Mouse (Mus musculus): Measurements from ENCODE around the gene Flywch2.
"Not testable (repeated sequence)": the region's sequence is repeated elsewhere in the genome, so short reads cannot be mapped to it uniquely, and the experiment has no call there.

Flywch2 gene

DNA sequence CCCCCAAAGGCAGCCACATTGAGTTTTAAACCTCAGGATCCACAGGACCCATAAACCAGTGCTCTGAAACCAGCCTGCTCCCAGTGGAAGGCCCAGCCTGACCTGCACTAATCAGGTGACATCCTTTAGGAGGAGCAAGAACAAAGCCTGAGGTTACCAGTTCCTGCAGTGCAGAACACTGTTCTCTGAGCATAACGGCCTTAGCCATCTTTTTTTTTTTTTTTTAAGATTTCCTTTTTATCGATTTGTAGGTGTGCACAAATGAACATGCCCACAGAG is 5.1 kb upstream of the Flywch2 start:
- DNase-seq (ENCODE audit: extremely low read depth, low read depth, low spot score): no peak

DNA sequence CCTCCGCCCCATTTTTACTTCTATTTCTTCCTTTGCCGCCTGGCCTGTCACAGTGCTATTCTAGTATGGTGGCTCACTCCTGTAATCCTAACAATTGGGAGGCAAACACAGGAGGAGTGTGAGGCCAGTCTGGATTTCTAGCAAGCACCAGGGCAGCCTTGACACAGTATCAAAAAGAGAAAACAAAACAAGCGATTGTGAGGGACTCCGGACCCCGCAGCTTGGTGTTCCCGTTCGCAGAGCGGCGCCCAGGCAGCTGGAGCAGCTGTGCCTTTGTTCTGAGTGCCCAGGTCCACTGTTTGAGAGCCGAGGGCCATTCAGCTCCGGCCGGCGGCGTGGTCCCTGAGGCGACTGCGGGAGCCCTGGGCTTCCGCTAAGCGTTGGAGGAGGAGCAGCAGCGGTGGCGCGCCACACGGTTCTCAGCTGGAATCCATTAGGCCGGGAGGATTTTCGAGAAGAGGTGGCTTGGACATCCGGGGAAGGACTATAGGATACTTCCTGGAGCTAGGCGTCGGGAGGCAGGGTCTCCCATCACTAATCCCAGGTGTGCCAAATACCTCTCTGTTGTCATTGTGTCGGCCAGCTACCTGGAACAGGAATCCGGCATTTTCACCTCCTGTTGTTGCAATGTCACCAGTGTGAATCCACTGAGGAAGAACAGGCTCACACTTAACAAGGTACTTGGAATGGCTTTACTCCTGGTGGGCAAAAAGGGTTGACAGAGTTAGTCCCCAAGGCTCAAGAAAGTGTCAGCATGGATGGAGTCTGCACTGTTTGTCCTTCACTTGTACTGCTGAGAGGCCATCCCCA is 4.6 kb upstream of the Flywch2 start, which contains the start of gene Srrm2:
Gene Srrm2 (plus strand): TSS at position 264 of the 810 bp plus-strand sequence.
- no peak for DNase-seq (ENCODE audit: extremely low read depth, low read depth, low spot score)

DNA sequence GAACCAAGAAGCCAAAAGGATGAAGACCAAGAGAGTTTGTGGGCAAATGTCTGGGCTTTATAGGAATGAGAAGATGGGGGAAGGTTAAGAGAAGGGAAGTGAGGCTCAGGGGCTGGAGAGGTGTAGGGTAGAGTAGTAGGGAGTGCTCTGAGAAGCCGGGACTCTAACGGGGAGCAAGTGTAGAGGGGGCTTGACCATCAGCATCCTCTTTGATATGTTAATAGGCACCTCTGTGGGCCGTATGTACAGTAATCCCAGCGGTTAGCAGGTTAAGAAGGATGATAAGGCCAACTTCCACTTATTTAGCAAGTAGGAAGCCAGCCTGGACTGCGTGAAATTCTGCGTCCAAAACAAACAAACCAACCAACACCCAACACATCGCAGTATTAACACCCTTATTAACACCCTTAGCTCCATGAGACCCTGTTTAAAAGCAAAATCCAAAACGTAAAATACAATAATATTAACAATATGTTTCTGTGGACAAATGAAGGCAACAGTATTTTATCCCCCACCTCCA is 3.9 kb upstream of the Flywch2 start:
- DNase-seq (ENCODE audit: extremely low read depth, low read depth, low spot score): no peak

DNA sequence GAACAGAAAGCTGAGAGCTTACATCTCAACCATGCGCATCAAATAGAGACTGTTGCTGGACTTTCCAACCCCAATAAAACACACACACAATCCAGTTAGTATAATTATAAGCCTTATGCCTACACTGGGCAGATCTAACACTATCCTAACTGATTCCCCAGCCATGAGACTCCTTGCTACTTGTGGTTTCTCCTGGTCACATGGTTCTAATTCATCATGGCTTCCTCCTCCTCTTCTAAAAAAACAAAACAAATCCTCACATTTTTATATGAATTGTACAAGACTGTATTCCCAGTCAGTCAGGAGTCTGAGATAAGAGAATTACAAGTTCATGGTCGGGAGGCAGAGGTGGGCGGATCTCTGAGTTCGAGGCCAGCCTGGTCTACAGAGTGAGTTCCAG is 3.1 kb upstream of the Flywch2 start:
- no peak for DNase-seq (ENCODE audit: extremely low read depth, low read depth, low spot score)

DNA sequence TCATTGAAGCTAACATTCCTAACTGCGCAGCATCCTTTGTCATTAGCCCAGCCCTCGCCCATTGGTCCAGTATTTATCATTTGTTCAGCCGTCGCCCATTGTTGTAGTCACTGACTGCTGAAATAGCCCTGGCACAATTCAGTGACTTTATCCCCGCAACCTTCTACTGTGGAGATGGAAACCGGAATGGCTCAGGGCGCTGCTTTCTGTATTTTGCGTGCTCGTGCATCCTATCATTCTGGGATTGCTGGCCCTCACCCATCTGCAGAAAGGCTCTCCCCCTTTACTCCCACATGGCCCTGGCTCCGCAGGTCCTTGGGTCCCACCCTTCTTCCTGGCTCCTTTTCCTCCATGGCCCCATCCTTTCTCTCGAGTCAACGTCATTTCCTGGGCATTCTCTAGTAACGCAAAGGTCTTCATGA is 640 bp upstream of the Flywch2 start:
- DNase-seq (ENCODE audit: extremely low read depth, low read depth, low spot score): no peak

DNA sequence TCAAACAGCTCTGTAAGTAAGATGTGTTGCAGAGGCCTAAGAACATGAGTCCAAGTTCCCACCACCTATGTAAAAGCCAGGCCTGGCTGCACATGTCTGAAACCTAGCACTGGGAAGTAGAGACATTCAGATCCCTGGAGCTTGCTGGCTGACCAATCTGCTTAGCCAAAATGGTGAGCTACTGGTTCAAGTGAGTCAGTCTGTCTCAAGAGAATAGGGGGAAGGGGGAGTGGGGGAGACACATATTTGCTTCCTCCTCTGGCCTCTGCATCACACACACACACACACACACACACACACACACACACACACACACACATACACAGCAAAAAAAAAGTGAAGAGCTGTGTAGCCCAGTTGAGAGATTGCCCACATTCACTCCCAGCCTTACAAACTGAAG is 2.5 kb downstream of the Flywch2 start:
- no peak for DNase-seq (ENCODE audit: extremely low read depth, low read depth, low spot score)

DNA sequence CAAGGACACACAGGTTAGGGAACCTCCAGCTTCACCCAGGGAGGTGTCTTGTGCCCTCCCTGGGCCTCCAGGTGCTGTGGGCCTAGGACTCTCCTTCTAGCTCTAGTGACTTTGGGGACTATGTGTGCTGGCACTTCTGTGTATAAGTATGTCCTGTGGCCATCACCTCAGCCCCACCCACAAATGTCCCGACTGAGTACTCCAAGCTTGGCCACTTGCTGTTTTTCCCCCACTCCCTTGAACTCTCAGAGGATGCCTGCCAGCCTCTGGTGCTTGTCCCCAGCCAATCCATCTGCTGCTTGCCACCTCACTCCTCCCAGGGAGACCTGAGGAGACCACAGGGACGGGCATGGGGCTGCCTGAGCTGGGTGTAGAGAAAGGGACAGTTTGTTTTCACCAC is 7.4 kb downstream of the Flywch2 start:
- DNase-seq (ENCODE audit: extremely low read depth, low read depth, low spot score): no peak

DNA sequence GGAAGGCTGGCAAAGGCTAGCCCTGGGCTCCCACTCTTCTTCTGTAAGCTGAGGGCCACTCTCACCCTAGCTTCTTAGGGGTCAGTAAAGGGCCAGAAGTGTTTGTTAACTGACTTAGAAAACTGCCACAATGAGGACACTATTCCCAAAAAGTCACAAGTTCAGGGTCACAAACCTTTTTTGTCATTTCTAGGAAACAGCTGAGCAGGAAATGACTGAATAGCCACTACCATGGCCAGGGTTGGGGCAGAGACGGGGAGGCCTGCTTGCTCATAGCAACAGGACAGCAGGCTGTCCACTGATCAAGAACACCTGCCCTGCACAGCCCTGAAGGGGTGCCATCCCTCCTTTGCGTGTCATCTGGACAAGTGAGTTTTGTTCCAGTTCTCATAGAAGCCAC is 8.7 kb downstream of the Flywch2 start:
- no peak for DNase-seq (ENCODE audit: extremely low read depth, low read depth, low spot score)

DNA sequence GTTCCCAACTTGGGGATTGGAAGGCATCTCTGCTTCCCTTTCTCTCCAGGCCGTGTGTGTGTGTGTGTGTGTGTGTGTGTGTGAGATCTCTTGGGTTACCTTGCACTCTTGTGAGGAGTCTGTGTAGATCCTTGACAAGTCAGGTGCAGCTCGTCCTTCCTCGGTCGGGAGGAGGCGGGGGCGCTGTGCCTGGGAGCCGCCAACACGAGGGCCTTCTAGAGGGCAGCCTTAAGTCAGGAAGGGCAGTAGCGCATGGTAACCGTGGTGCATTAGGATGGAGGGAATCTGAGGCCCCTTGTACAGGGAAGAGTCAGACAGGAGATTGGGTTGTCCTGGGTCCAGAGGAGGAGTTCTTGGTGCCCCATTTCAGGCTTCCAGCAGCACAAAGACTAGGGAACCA is 9.7 kb downstream of the Flywch2 start:
- DNase-seq (ENCODE audit: extremely low read depth, low read depth, low spot score): no peak

DNA sequence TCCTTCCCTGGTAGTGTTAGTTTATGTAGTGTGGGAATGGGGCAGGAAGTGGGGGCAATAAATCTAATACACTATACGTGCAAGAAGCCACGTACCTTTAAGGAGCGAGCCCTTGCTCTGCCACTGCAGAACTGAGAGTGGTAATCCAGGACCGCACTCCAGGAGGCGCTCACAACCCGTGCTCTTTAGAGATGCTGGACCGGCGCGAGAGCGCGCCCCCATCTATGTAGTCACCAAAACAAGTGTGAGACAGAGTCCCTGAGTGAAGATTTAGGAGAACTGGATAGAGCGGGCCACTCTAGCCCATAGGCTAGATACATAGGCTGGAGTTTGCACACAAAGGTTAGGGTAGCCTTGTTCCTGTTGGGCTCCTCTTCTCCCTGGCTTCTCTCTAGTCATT is 11.8 kb downstream of the Flywch2 start:
- no peak for DNase-seq (ENCODE audit: extremely low read depth, low read depth, low spot score)

DNA sequence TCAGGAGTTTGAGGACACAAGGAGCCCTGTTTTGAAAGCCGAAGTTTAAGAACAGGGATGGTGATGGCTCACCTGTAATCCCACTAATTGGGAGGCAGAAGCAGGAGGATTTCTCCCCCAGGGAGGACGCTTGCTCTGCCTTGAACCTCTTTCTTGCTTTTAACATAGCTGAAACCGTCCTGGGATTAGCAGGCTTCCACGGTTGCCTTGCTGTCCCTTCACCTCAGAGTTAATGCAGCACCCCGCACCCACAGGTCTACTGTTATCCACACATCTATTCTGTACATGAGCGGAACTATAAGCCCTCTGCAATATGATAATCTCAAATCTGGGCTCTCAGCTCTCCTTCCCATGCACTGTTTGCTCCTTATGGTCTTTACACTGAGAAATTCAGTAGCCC is 12.2 kb downstream of the Flywch2 start:
- DNase-seq (ENCODE audit: extremely low read depth, low read depth, low spot score): no peak

DNA sequence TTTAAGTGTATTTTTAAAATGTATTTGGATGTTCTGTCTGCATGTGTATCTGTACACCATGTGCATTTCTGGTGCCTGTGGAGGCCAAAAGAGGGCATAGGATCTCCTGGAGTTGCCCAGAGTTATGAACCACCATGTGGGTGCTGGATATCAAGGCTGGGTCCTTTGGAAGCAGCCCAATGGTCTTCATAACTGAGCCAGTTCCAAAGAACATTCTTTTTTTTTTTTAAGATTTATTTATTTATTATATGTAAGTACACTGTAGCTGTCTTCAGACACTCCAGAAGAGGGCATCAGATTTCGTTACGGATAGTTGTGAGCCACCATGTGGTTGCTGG is 13.7 kb downstream of the Flywch2 start:
- not testable (repeated sequence) for DNase-seq (ENCODE audit: extremely low read depth, low read depth, low spot score)

DNA sequence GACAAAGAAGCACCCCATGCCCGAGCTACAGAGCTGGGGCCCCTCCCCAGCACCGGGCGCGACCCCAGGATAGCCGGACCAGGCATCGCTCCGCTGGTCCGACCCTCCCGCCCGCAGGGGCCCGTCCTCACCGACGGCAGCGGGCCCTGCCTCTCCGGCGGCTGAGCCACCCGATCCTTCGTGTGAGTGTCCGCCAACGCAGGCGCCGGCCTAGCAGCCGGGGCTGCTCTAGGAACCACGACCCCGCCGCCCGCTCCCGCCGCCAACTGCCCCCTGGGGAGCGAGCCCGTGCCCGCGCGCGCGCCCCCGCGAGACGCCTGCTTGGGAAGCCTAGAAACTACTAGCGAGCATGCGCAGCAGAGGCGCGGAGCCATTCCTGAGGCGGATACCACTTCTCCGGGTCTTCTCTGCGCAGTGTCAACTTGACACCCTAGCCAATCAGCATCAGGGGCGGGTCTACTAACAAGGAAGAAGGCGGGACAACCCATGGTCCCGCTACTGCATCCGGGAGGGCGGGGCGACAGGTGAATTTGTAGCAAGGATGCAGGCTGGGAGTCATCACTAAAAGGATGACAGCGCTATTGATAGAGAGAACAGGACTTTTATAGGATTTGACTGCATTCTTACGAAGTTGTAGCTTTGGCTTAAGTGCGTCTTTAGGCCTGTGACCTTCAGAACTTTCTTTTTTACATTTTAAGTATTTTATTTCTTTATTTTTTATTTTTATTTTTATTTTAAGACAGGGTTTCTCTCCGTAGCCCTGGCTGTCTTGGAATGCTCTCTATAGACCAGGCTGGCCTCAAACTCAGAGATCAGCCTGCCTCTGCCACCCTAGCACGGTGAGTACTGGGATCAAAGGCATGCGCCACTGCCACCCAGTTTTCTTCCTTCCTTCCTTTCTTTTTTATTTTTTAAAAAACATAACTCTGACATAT is 14.3 kb downstream of the Flywch2 start, which contains the start of gene Flywch1:
Gene Flywch1 (minus strand): TSS at position 319 of the 935 bp plus-strand sequence.
- peak; percentile 92 for DNase-seq (ENCODE audit: extremely low read depth, low read depth, low spot score)

DNA sequence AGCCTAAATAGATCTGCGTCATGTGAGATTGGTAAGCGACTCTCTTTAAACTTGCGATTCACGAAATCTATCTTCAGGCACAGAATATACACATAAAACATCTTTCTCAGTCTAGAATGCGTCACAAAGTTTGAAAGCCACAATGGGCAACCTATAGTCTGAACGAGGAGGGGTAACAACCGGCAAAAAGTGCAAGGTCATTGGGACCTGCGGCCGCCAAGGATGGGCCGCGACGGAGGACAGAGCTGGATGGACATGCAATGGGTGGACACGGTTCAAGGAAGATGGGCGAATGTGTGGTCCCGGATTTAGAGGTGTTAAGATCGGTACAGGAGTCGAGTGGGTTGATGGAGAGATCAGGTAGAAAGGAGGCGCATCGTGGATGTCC is 15.0 kb downstream of the Flywch2 start:
- no peak for DNase-seq (ENCODE audit: extremely low read depth, low read depth, low spot score)

DNA sequence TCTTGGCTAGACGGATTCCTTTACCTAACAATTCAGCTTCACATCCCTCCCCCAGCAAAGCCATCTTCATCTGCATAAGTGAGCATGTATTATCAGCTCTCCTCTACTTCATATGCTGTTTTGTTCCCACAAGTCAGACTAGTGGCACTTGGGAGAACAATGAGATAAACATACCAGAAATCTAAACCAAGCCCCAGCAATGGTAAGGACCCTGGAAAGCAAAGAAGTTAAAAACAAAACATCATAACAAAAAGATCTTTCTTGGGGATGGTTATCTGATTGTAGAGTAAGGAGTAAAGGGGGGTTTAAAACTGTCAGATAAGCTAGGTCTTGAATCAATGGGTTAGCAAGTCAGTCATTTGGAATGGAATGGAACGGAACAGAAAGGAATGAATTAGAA is 15.4 kb downstream of the Flywch2 start:
- DNase-seq (ENCODE audit: extremely low read depth, low read depth, low spot score): no peak

DNA sequence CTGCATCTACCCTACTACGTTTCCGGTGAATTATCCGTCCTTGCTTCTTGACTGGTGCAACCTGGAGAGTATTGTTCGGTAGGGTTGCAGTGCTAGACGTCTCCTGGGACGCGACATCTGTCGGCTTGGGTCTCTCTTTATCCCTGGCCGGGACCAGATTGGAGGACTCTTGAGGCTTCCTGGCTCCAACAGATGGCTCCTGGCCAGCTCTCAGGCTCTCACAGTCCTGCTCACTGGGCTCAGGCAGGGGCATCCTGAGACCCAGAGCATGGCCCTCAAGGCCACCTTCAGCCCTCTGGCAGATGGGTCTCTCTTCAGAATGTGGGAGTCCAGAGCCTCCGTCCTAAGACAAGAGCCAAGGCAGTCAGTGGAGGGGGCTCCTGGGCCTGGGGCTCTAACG is 22.9 kb downstream of the Flywch2 start:
- DNase-seq (ENCODE audit: extremely low read depth, low read depth, low spot score): no peak

DNA sequence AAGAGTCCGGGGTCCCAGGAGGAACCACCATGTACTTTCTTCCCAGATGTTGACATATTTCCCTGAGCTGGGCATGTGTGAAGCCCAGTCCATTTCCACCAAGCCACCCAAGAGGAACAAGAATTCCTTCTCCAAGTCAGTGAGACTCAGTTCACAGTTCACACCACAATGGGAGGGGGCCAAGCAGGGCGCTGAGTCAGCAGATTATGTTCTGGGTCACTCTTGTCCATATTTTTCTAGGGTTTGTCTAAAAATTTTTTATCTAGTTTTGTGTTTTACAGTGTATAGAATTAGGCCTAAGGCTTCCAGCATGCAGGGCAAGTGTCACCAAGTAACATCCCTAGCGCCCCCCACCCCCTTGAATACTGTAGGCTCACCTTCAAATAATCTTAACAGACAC is 24.7 kb downstream of the Flywch2 start:
- no peak for DNase-seq (ENCODE audit: extremely low read depth, low read depth, low spot score)

DNA sequence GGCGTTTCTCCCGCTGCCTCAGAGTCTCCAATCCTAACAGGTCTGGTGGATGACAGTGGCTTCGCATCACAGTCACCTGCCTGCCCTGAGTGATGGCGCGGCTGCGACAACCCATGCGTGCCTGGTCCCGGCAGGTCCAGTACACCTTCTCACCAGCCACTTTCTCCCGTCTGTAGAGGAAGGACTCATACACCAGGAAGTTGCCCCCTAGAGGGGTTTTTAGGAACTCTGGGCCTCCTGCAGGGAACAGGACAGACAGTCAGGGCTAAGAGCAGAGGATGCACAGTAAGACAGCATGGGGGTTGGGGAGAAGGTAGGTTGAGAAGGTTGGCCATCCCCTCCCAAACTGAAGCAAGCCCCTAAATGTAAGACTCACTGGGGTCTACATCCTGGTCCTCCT is 25.6 kb downstream of the Flywch2 start:
- no peak for DNase-seq (ENCODE audit: extremely low read depth, low read depth, low spot score)

DNA sequence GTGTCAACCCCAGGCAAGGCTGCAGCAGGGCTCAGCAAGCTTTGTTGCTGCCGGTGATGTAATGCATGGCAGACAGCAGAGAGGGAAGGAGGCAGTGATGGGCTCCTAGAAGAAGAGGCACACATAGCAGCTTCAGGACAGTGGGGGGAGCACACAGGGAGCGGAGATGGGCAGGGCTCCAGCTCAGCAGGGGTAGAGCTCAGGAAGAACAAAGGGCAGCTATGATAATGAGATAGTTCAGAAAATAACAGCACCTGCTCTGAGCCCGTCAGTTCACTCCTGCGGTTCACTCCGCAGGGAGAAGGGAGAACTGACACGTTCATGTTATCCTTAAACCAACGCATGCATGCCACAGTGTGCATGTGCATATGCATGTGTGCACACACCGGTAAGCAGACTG is 27.1 kb downstream of the Flywch2 start:
- DNase-seq (ENCODE audit: extremely low read depth, low read depth, low spot score): no peak

DNA sequence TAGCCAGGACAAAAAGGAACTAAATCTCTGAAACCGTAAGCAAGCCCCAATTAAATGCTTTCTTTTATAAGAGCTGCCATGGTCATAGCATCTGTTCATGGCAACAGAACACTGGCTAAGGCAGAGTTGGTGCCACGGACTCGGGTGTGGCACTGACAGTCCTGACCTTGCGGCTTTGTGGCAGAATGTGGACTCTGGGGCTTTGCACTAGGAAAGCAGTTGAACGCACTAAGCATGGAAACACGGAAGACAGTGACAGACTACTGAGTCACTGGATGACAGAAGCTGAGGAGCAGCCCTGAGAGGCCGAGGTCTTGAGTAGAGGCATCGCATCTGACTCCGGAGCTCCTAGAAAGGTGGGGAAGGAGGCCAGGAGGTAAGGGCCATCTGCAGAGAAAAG is 28.3 kb downstream of the Flywch2 start:
- no peak for DNase-seq (ENCODE audit: extremely low read depth, low read depth, low spot score)

DNA sequence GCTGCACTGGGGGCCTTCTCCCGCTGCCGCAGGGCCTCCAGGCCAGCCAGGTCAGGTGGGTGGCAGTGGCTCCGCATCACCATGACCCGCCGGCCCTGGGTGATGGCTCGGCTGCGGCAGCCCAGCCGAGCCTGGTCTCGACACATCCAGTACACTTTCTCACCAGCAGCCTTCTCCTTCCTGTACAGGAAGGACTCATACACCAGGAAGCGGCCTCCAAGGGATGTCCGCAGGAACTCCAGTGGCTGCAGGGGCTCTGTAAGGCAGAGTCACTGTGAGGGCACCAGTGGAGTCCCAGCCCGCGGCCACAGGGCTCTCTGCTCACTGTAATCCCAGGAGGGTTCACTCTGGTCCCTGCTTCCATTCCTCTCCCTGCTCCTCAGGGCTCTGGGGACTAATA is 30.2 kb downstream of the Flywch2 start:
- no peak for DNase-seq (ENCODE audit: extremely low read depth, low read depth, low spot score)
